Mouse (Mus musculus) lung, embryonic 15.5 days (tissue): ENCODE data around the gene Ppp4c. TPM values are rescaled to one million over a fixed set of nuclear protein-coding genes. Genes with fewer than 3 reads are reported as not detected.

Source experiments
- ATAC-seq: fragments of 200-750 bp; cut with Nextera tagmentation; 2 replicates; pipeline ENCODE4 v1.8.0; 2017; ENCODE audit warnings: moderate number of reproducible peaks, borderline replicate concordance; ENCODE audit not compliant: low FRiP score, low TSS enrichment; ENCODE audit errors: extremely low read depth
- H3K27ac ChIP-seq: fragments of 300-500 bp; sonication (generic); 2 replicates; pipeline ENCODE4 v1.5.1; 2015; ENCODE audit warnings: moderate library complexity, mild to moderate bottlenecking, inconsistent platforms
- H3K27me3 ChIP-seq: fragments of 300-500 bp; sonication (generic); 2 replicates; pipeline ENCODE4 v1.6.1; 2015; ENCODE audit warnings: inconsistent platforms
- H3K36me3 ChIP-seq: fragments of 300-500 bp; sonication (generic); 2 replicates; pipeline ENCODE4 v1.6.1; 2015; ENCODE audit warnings: inconsistent platforms
- H3K4me1 ChIP-seq: fragments of 300-500 bp; sonication (generic); 2 replicates; pipeline ENCODE4 v1.6.1; 2015; ENCODE audit warnings: inconsistent platforms
- H3K4me2 ChIP-seq: fragments of 300-500 bp; sonication (generic); 2 replicates; pipeline ENCODE4 v1.6.1; 2015; ENCODE audit warnings: inconsistent platforms, mild to moderate bottlenecking, moderate library complexity
- H3K4me3 ChIP-seq: fragments of 300-500 bp; sonication (generic); 2 replicates; pipeline ENCODE4 v1.5.1; 2015; ENCODE audit warnings: mild to moderate bottlenecking, inconsistent platforms
- H3K9ac ChIP-seq: fragments of 300-500 bp; sonication (generic); 2 replicates; pipeline ENCODE4 v1.6.1; 2015; ENCODE audit warnings: inconsistent platforms
- H3K9me3 ChIP-seq: fragments of 300-500 bp; sonication (generic); 2 replicates; pipeline ENCODE4 v1.6.1; 2016; ENCODE audit warnings: inconsistent platforms
- WGBS: fragments of 180-500 bp; shearing (Covaris S2); methylation state at CpG from one replicate; pipeline ENCODE4 v1.1.7; 2015; 5-methylcytosine and 5-hydroxymethylcytosine counted together
- polyA plus RNA-seq: library from polyadenylated mRNA; unstranded; fragments of >200 nt; fragmentation: Nextera tagmentation; extraction: Ambion mirVana; gene quantifications from 2 replicates; pipeline ENCODE4 v1.2.1, GENCODE M21; 2015

The Ppp4c gene
- polyA plus RNA-seq, 1 experiment from 2014 or later, result 260 TPM

GRCm38 (mm10) chr7:126817595-126817994 lies 25.3 kb upstream of the Ppp4c start:
- no peak overlapping the region for H3K4me3 ChIP-seq
- no peak overlapping the region for H3K4me2 ChIP-seq
- H3K9ac ChIP-seq, result no peak overlapping the region
- H3K36me3 ChIP-seq, result no peaks in the 10 kb centered on the region
- WGBS, result 73% methylated on average over 7 of the region's 7 CpGs
- no peak overlapping the region for H3K27ac ChIP-seq
- peaks cover 9% of the 10 kb centered on the region; the same call in 1 of the 2 replicates for H3K4me1 ChIP-seq
- H3K9me3 ChIP-seq, result no peaks in the 10 kb centered on the region
- H3K27me3 ChIP-seq, result peaks cover 6% of the 10 kb centered on the region; the same call in 1 of the 2 replicates
- no peak for ATAC-seq

GRCm38 (mm10) chr7:126816494-126816893 lies 24.2 kb upstream of the Ppp4c start:
- H3K27me3 ChIP-seq, result no peaks in the 10 kb centered on the region
- no peak for ATAC-seq
- H3K9ac ChIP-seq, result no peak overlapping the region
- no peaks in the 10 kb centered on the region for H3K9me3 ChIP-seq
- 70% methylated on average over 8 of the region's 8 CpGs for WGBS
- peaks cover 9% of the 10 kb centered on the region; the same call in 1 of the 2 replicates for H3K4me1 ChIP-seq
- H3K27ac ChIP-seq, result no peak overlapping the region
- no peaks in the 10 kb centered on the region for H3K36me3 ChIP-seq
- H3K4me2 ChIP-seq, result no peak overlapping the region
- no peak overlapping the region for H3K4me3 ChIP-seq

GRCm38 (mm10) chr7:126815726-126816222 lies 23.5 kb upstream of the Ppp4c start:
- WGBS, result 52% methylated on average over 8 of the region's 8 CpGs
- Histone ChIP-seq H3K9ac (no peak overlapping the region), H3K4me2 (no peak overlapping the region)

GRCm38 (mm10) chr7:126809723-126810369 lies 17.6 kb upstream of the Ppp4c start:
- no peak for ATAC-seq
- peak overlapping the region; percentile 53; the same call in 1 of the 2 replicates for H3K4me3 ChIP-seq

More at GRCm38 (mm10) chr7:126815726-126816222, 23.5 kb upstream of the Ppp4c start:
- H3K4me3 ChIP-seq, result no peak overlapping the region
- no peaks in the 10 kb centered on the region for H3K9me3 ChIP-seq
- no peak overlapping the region for H3K27ac ChIP-seq
- ATAC-seq, result no peak
- H3K4me1 ChIP-seq, result peaks cover 9% of the 10 kb centered on the region; the same call in 1 of the 2 replicates
- no peaks in the 10 kb centered on the region for H3K36me3 ChIP-seq
- no peaks in the 10 kb centered on the region for H3K27me3 ChIP-seq

GRCm38 (mm10) chr7:126808703-126809455 lies 16.6 kb upstream of the Ppp4c start:
- H3K27ac ChIP-seq, result peak overlapping the region; percentile 70
- H3K4me2 ChIP-seq, result peak overlapping the region; percentile 84
- peak overlapping the region; percentile 53 for H3K4me3 ChIP-seq
- H3K4me1 ChIP-seq, result peaks cover 27% of the 10 kb centered on the region
- peak overlapping the region; percentile 53 for H3K9ac ChIP-seq
- H3K9me3 ChIP-seq, result no peaks in the 10 kb centered on the region
- ATAC-seq, result peak; percentile 94
- WGBS, result under 1% methylated on average over 43 of the region's 43 CpGs
- H3K27me3 ChIP-seq, result no peaks in the 10 kb centered on the region
- peaks cover 4% of the 10 kb centered on the region; the same call in 1 of the 2 replicates for H3K36me3 ChIP-seq

More at GRCm38 (mm10) chr7:126809723-126810369, 17.6 kb upstream of the Ppp4c start:
- Histone ChIP-seq H3K27ac (peak overlapping the region; percentile 70; the same call in 1 of the 2 replicates), H3K9ac (peak overlapping the region; percentile 53; the same call in 1 of the 2 replicates), H3K4me1 (peaks cover 29% of the 10 kb centered on the region), H3K9me3 (no peaks in the 10 kb centered on the region), H3K4me2 (peak overlapping the region; percentile 84), H3K27me3 (no peaks in the 10 kb centered on the region), H3K36me3 (peaks cover 4% of the 10 kb centered on the region; the same call in 1 of the 2 replicates)
- WGBS, result 50% methylated on average over 5 of the region's 5 CpGs

- Histone ChIP-seq H3K9ac (peak overlapping the region; percentile 53), H3K36me3 (peaks cover 9% of the 10 kb centered on the region; the same call in 1 of the 2 replicates), H3K4me1 (peaks cover 20% of the 10 kb centered on the region), H3K27ac (peak overlapping the region; percentile 21), H3K4me2 (peak overlapping the region; percentile 84), H3K9me3 (no peaks in the 10 kb centered on the region), H3K4me3 (peak overlapping the region; percentile 53; the same call in 1 of the 2 replicates), H3K27me3 (no peaks in the 10 kb centered on the region)
- WGBS, result 55% methylated on average over 4 of the region's 4 CpGs
- no peak for ATAC-seq
These were observed 15.1 kb upstream of the Ppp4c start for GRCm38 (mm10) chr7:126807405-126807804.

- H3K9me3 ChIP-seq, result no peaks in the 10 kb centered on the region
- H3K27ac ChIP-seq, result peak overlapping the region; percentile 21
- H3K4me3 ChIP-seq, result no peak overlapping the region
- H3K4me2 ChIP-seq, result peak overlapping the region; percentile 84; the same call in 1 of the 2 replicates
- ATAC-seq, result no peak
- H3K36me3 ChIP-seq, result peaks cover 10% of the 10 kb centered on the region; the same call in 1 of the 2 replicates
- WGBS, result 52% methylated on average over 6 of the region's 6 CpGs
- H3K27me3 ChIP-seq, result no peaks in the 10 kb centered on the region
- no peak overlapping the region for H3K9ac ChIP-seq
- peaks cover 20% of the 10 kb centered on the region for H3K4me1 ChIP-seq
These were observed 14.7 kb upstream of the Ppp4c start for GRCm38 (mm10) chr7:126806956-126807355.

- Histone ChIP-seq H3K4me1 (peaks cover 29% of the 10 kb centered on the region), H3K27me3 (no peaks in the 10 kb centered on the region), H3K9ac (no peak overlapping the region), H3K4me2 (no peak overlapping the region), H3K36me3 (peaks cover 10% of the 10 kb centered on the region; the same call in 1 of the 2 replicates), H3K9me3 (no peaks in the 10 kb centered on the region), H3K4me3 (no peak overlapping the region), H3K27ac (no peak overlapping the region)
- ATAC-seq, result no peak
These were observed 11.5 kb upstream of the Ppp4c start for GRCm38 (mm10) chr7:126803751-126804150.

GRCm38 (mm10) chr7:126803181-126803580 lies 10.9 kb upstream of the Ppp4c start:
- Histone ChIP-seq H3K9me3 (no peaks in the 10 kb centered on the region), H3K27ac (no peak overlapping the region), H3K4me2 (no peak overlapping the region), H3K4me3 (no peak overlapping the region), H3K9ac (no peak overlapping the region), H3K36me3 (peaks cover 10% of the 10 kb centered on the region; the same call in 1 of the 2 replicates), H3K27me3 (no peaks in the 10 kb centered on the region), H3K4me1 (peaks cover 25% of the 10 kb centered on the region)
- ATAC-seq, result no peak
- 82% methylated on average over 6 of the region's 6 CpGs for WGBS

GRCm38 (mm10) chr7:126802134-126802889 lies 10.0 kb upstream of the Ppp4c start:
- H3K4me2 ChIP-seq, result no peak overlapping the region
- no peak for ATAC-seq
- H3K9ac ChIP-seq, result no peak overlapping the region
- H3K27ac ChIP-seq, result no peak overlapping the region
- H3K4me1 ChIP-seq, result peaks cover 25% of the 10 kb centered on the region
- no peaks in the 10 kb centered on the region for H3K27me3 ChIP-seq
- WGBS, result 80% methylated on average over 11 of the region's 11 CpGs
- H3K9me3 ChIP-seq, result no peaks in the 10 kb centered on the region
- H3K4me3 ChIP-seq, result no peak overlapping the region
- peaks cover 12% of the 10 kb centered on the region; the same call in 1 of the 2 replicates for H3K36me3 ChIP-seq

GRCm38 (mm10) chr7:126801057-126801422 lies 8.7 kb upstream of the Ppp4c start:
- peaks cover 24% of the 10 kb centered on the region for H3K36me3 ChIP-seq
- no peak overlapping the region for H3K9ac ChIP-seq
- H3K4me2 ChIP-seq, result no peak overlapping the region
- WGBS, result 89% methylated on average over 16 of the region's 16 CpGs
- no peaks in the 10 kb centered on the region for H3K9me3 ChIP-seq
- no peak for ATAC-seq
- H3K4me3 ChIP-seq, result no peak overlapping the region
- peak overlapping the region; percentile 99; the same call in 1 of the 2 replicates for H3K27ac ChIP-seq
- no peaks in the 10 kb centered on the region for H3K27me3 ChIP-seq
- peaks cover 30% of the 10 kb centered on the region for H3K4me1 ChIP-seq
